Mouse (Mus musculus): ENCODE measurements around the gene Maats1.

Gene Maats1

DNA sequence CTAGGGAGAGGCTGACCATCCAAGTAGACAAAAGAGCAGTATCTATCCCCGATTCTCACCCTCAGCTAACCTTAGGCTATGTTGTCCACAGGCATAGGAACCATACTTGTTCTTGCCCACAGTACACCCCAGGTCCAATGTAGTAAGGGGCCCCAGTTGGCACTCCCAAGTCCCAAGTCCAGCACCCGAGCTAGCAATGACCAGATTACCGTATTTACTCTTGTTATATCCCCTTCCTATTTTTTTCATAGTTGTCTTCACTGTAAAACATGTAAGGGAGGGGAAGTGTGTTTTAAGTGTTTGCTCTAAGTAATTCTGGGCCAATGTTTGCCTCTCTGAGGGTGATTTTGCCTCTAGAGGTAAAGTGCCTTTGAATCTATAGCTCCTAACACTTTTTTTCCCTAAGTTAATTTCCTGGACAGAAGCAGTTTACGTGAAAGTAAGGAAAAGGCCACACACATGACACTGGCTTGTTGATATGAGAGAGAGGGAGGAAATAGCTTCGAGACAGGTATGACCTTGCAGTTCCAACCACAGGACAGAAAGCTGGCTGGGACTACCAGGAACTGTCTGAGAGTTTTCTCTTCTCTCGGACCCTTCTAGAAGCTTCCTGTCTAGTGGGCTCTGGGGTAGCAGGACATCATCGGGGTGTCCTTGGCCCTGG lies 47.1 kb downstream of the Maats1 start, which contains the start of gene Nr1i2:
Nr1i2 (minus strand) TSS at position 140 of the 664 bp plus-strand sequence.
- no peak for DNase-seq (ENCODE audit: low spot score)

DNA sequence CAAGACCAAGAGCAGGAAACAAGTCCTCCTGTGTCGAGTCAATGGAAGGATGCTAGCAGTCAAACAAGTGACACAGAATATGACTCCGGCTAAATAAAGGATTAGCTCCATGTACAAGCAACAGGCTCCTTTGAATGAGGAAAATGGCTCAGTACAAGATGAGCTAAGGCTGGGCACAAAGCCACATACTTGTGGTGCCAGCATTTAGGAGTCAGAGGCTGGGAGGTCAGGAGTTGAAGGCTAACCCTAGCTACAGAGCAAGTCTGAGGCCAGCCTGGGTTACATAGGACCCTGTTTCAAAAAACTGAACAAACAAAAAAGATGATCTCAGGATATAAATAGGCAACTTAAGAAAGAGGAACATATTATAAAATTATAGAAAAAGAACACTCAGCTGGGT lies 51.8 kb downstream of the Maats1 start:
- DNase-seq (ENCODE audit: low spot score), result no peak

DNA sequence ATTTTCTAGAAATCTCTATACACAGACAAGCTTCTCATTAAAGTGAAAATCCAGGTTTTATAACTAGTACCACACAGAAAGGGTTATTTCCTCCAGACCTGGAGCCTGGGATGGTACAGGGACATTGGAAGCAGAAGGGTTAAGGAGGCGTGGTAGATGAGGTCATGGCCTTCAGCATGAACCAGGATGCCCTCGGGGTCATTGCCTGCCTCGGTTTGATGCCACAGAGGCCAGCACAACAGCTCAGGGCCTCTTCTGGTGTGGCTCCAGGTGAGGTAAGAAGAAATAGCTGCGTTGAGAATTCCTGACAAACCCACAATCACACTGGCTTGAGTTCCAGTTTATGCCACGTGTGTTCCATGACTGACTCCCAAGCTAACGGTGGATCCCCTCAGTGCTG lies 53.1 kb downstream of the Maats1 start:
- no peak for DNase-seq (ENCODE audit: low spot score)

DNA sequence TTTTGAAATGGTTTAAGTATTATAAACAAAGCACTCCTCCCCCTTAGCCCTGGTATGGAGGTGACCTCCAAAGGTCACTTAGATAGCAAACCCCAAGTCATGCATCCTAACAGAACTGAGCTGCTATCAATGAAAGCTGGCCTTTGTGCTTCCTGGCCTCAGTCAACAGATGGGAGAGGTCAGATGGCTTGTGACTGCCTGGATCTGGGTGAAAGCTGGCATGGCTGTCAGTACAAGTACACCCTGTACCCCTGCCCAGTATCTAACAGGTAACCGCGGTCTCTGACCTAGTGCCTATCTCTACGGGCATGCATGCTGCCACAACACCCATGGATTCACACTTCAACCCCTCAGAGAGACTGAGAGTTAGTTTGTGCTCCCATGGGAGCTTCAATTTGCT lies 54.2 kb downstream of the Maats1 start:
- no peak for DNase-seq (ENCODE audit: low spot score)

DNA sequence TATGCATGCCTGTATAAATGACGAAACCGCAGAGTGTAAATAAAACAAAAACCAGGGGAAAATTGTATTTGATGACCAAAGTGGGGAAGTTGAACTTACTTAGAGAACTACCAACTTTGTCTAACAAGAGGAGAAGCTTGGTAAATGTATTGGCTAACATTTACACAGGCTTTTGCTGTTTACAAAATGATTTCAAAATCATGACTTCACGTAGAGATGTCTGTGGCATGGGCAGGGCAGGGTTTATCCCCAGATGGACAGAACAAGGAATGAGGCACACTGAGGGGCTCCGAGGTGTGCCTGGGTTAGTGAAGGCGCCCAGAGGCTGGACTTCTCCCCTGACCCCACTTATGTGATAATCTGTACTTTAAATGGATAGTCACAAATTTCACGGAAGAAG lies 54.6 kb downstream of the Maats1 start:
- DNase-seq (ENCODE audit: low spot score), result no peak

DNA sequence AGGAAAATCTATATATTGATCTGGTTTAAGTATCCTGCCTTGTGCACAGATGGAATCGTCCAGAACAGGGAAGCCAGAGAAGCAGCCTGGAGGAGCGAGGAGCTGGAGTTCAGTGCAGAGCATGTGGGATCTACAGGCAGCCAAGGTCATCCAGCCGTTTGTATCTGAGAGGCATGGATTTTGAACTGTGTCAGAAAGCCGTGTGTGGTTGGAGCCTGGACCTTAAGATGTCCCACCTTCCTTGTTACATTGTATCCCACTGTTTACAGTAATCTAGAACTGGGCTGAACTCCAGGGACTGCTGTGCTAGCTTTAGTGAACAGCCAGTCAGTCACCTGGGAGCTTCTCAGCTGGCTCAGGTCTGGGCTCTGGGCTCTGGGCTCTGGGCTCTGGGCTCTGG lies 55.4 kb downstream of the Maats1 start:
- DNase-seq (ENCODE audit: low spot score), result no peak

DNA sequence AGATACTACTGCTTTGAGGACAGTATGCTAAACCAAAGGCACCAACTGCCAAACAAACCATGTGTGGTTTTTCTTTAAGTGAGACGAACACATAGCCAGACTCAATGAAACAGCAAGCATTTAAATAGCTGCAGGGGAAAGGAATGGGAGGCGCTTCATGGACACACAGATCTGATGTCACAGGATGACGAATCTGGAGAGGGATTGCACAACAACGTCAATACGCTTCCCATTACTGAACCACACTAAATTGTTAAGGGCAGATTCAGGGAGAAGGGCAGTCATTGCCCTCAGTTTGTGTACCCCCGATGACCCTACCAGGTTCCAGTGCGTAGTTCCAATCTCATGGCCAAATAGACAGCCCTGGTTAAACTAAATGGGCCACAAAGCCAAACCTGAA lies 56.1 kb downstream of the Maats1 start:
- DNase-seq (ENCODE audit: low spot score), result no peak

DNA sequence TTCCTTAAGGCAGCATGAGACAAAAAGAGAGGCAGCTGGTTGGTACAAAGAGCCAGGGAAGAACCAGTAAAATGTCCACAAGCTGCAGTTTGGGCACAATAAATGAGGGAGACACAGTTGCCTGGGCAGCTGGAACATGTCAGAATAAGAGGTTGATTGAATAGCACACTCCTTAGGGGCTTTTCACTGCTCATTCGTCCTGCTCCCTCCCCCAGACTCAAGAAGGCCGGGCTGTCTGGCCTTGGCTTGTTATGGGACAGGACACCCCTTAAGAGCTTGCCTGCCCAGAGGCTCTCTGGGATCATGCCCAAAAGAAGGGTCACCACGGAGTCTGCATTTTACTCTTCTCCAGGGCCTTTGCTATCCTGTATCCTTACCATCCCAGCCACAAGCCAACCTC lies 58.6 kb downstream of the Maats1 start:
- DNase-seq (ENCODE audit: low spot score), result no peak

DNA sequence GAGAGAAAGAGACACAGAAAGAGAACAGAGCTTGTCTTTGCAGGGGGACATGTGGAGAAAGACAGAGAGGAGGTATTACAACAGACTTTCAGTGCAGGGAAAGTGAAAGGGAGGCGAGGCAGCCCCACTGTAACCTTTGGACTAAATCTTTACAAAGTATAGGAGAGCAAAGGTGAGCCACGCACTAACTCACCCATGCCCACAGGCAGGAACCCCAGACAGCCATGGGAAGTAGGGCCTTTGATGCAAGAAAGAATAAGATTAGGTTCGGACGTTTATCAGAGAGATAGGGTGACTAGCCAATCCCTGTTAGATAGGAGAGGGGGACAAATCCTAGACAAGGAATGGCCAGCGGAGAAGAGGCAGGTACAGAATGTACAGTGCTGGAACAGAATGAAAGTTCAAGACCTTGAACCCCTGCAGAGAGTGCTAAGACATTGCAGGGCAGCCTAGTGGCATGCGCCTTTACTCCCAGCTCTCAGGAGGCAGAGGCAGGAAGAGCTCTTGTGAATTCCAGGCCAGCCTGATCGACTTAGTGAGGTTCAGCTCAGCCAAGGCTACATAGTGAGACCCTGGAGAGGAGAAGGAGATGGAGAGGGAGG lies 59.3 kb downstream of the Maats1 start:
- no peak for DNase-seq (ENCODE audit: low spot score)

DNA sequence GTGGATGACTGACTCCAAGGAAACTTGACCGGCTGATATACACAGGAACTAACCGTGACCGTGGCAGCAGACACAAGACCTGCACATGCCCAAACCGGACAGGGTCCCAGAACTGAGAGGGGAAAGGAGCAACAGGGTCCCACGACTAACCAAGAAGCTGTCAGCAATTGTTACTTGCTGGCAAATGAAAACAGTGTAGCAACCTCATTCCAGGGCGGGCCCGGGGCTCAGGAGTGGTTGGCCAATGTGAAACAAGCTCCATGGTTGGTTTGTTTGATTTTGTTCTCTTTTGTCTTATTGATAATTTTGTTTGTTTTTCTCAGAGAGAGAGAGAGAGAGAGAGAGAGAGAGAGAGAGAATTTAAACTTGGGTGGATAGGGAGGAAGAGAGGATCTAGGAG lies 61.0 kb downstream of the Maats1 start:
- DNase-seq (ENCODE audit: low spot score), result no peak

DNA sequence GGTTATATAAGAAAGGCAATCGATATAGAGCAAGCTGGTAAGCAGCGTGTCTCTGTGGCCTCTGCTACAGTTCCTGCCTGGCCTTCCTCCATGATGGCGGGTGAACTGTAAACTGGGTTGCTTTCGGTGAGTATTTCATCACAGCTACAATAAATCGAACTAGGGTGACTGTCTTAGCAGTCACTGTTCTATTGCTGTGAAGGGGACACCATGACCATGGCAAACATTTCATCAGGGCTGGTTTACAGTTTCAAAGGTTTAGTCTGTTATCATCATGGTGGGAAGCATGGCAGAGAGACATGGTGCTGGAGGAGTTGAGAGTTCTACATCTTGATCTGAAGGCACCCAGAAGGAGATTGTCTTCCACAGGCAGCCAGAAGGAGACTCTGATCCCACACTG lies 62.1 kb downstream of the Maats1 start:
- DNase-seq (ENCODE audit: low spot score), result no peak

DNA sequence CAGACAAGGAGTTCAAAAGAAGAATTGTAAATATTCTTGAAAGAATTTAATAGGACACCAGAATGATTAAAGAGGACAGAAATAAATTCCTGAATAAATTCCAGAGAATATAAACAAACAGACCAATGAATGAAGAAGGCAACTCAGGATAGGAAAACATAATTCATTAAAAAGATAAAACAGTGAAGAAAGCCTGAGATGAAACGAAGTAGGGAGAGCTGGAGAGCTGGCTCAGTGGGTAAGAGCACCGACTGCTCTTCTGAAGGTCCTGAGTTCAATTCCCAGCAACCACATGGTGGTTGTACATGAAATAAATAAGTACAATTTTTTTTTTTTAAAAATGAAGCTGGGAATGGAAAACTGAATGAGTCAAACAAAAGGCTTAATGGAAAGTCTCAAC lies 67.2 kb downstream of the Maats1 start:
- DNase-seq (ENCODE audit: low spot score), result no peak

DNA sequence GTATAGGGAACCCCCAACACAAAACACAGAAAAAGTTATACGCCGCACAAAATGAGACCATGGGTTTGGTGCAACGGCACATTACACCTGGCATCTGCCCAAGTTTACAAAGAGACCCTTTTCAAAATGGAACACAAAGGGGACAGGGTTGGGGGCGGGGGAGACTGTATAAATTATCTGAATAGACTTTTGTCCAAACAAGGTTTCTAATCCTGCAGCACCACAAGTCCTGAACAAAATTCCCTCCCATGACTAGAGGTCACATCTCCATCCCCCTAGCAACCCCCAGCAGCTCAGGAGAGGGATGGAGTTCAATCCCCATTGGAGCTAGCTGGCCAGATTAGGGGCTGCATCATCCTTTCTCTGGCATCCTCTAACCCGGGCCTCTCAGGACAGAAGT lies 69.5 kb downstream of the Maats1 start:
- DNase-seq (ENCODE audit: low spot score), result no peak

DNA sequence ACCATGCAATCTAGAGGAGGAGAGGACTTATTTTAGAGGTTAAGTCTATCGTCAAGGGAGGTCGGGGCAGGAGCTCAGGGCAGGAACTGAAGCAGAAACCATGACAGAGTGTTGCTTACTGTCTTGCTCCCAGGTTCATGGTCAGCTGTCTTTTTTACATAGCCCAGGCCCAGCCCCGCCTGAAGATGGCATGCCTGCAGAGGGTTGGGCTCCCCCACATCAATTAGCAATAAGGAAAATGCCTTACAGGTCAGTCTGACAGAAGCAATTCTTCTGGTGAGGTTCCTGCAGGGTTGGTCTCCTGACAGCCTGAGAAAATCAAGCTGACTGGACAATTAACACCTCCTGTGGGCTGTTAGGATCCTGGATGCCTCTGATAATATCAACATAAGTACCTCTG lies 70.3 kb downstream of the Maats1 start:
- no peak for DNase-seq (ENCODE audit: low spot score)

DNA sequence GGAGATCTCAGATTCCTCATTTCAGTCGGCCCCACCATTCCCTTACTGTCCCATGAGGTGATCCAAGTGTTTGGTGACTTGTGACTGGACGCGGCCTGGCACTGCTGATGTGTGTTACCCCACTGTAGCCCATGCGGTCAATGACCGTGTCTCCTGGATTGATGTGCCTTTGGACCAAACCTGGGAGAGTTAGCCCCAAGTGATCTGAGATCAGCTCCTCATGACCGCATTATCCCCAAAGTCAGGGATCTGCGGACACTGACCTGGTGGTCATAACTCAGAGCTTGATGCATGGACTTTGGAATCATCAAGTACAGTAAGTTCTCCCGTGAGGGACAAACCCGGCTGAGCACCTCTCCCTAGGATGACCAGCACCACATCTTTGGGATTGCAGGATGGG lies 86.0 kb downstream of the Maats1 start:
- DNase-seq (ENCODE audit: low spot score), result no peak

DNA sequence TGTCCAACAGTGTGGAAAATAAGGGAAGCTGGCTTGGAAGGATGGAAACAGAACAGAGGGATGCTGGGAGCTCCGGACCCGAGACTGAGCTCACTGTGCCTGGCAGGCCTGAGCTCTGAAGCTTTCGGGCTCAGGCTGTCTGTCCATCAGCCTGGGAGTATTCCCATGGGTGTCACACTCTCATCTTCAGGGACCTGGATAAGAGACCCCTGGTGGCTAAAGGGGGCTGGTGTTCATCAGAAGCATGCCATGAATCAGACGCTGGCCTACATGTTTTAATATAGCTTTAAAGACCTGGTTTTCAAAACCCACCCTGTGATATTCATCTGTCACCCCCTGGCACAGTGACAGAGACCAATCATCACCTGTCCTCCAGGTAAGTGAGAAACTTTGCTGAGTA lies 86.8 kb downstream of the Maats1 start:
- no peak for DNase-seq (ENCODE audit: low spot score)

DNA sequence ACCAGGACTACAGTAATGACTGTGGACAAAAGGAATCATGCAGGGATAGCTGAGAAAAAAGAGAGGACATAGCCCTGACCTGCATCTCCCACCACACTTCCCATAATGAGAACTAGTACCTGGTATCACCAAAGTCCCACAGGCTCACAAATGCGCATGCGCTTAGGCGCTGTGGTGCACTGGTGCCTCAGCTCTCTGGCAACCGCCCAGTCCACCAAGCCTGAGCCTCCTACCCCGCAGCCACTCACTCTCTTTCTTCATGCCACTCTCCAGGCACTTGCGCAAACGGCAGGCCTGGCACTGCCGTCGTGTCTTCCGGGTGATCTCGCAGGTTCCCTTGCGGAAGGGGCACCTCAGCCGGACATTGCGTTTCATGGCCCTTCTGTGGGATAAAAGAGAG lies 87.9 kb downstream of the Maats1 start:
- no peak for DNase-seq (ENCODE audit: low spot score)

DNA sequence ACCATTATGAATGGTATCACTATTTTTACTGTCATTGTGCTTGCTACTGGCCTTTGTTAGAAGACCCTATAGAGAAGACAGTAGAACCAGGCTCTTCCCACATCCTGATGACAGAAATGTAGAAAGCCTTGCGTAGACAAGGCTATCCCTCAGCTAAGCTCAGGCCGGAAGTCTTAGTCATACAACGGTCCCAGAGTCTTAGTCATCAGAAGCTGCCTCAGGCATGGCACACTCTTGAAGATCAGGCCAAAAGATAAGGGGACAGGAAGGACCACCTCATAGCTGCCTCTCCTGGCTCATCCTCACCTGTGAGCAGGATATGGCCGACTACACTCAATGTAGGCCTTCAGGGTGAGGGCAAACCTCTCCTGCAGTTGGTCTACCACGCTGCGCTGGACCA lies 91.5 kb downstream of the Maats1 start:
- DNase-seq (ENCODE audit: low spot score), result no peak

DNA sequence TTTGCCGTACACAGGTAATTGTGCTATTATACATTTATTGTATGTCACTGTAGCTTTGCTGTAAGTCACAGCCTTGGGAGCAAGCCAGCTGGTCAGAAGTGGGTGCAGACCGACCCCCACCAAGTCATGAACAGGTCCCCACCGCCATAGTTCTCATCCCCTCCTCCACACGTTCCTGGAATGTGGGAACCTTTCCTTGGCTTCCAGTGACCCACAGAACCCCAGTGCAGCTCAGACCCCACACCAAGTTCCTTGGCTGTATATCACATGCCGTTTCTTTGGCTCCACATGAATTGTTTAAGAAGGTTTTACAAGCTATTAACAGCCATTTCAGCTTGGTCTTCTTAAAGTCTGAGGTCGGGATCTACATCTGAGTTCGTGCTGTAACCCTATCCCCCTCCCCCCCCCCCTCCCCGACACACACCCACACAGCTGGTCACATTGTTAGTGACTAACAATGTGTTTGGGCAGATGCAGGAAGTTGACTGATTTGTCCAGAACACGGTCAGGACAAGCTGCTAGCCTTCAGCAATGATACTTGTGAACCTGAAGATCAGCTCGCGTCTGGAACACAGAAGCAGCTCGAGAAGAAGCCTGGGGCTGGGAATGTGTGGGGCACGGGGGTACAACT lies 93.5 kb downstream of the Maats1 start:
- no peak for DNase-seq (ENCODE audit: low spot score)

Data from ovary, postnatal 14 days (tissue).